Mouse (Mus musculus) embryonic fibroblast, embryonic 13.5 days (primary cell): ENCODE measurements around the gene Zcchc17. TPM values are rescaled to one million over a fixed set of nuclear protein-coding genes. Genes with fewer than 3 reads are reported as not detected.
A peak's percentile ranks its signal among the peaks of the same experiment; 100 is the strongest.

Source experiments
- H3K27ac ChIP-seq: 2 replicates; pipeline ENCODE4 v1.5.1; 2012; ENCODE audit warnings: low read length, control low read depth, inconsistent platforms; ENCODE audit not compliant: insufficient read depth
- H3K4me1 ChIP-seq: 2 replicates; pipeline ENCODE4 v1.6.1; 2011; ENCODE audit warnings: low read length; ENCODE audit not compliant: control insufficient read depth, insufficient read depth
- H3K4me3 ChIP-seq: 2 replicates; pipeline ENCODE4 v1.5.1; 2011; ENCODE audit warnings: mild to moderate bottlenecking, control low read depth, low read length; ENCODE audit not compliant: insufficient read depth
- CTCF ChIP-seq: IDR thresholded peaks from 2 replicates; pipeline ENCODE4 v1.5.1; 2011; ENCODE audit warnings: mild to moderate bottlenecking, control low read depth, low read length, moderate library complexity, borderline replicate concordance; ENCODE audit not compliant: insufficient read depth
- POLR2A ChIP-seq: IDR thresholded peaks from 2 replicates; pipeline ENCODE4 v1.6.1; 2011; ENCODE audit warnings: low read depth, mild to moderate bottlenecking, control low read depth, low read length, moderate library complexity
- polyA plus RNA-seq: library from polyadenylated mRNA; stranded (reverse); fragments of >200 nt; gene quantifications from 2 replicates; pipeline ENCODE4 v1.2.4, GENCODE M21; 2011; ENCODE audit warnings: low read depth; ENCODE audit not compliant: missing spikeins, insufficient read length

Gene Zcchc17
- polyA plus RNA-seq, 1 experiment = 33.9 TPM

GRCm38 (mm10) chr4:130292271-130292670 lies 67.5 kb downstream of the Zcchc17 start:
- TF ChIP-seq POLR2A = no peak
- TF ChIP-seq CTCF = peak; percentile 93
- Histone ChIP-seq H3K4me3 (no peak overlapping the region), H3K4me1 (no peaks in the 10 kb centered on the region)

GRCm38 (mm10) chr4:130289824-130290223 lies 69.9 kb downstream of the Zcchc17 start:
- Histone ChIP-seq H3K4me1 (no peaks in the 10 kb centered on the region), H3K4me3 (no peak overlapping the region), H3K27ac (no peak overlapping the region)
- no peak for TF ChIP-seq POLR2A
- TF ChIP-seq CTCF = no peak

More at GRCm38 (mm10) chr4:130292271-130292670, 67.5 kb downstream of the Zcchc17 start:
- H3K27ac ChIP-seq = no peak overlapping the region

- H3K4me3 ChIP-seq = no peak overlapping the region
- no peak overlapping the region for H3K27ac ChIP-seq
- TF ChIP-seq POLR2A = no peak
- H3K4me1 ChIP-seq = no peaks in the 10 kb centered on the region
Measured at GRCm38 (mm10) chr4:130286531-130286930, 73.2 kb downstream of the Zcchc17 start.

- H3K4me3 ChIP-seq = no peak overlapping the region
- H3K27ac ChIP-seq = no peak overlapping the region
- TF ChIP-seq CTCF (no peak), POLR2A (no peak)
- no peaks in the 10 kb centered on the region for H3K4me1 ChIP-seq
Measured at GRCm38 (mm10) chr4:130283826-130284225, 75.9 kb downstream of the Zcchc17 start.

GRCm38 (mm10) chr4:130282856-130283255 lies 76.9 kb downstream of the Zcchc17 start:
- Histone ChIP-seq H3K4me1 (no peaks in the 10 kb centered on the region), H3K27ac (no peak overlapping the region), H3K4me3 (no peak overlapping the region)
- TF ChIP-seq POLR2A (no peak), CTCF (no peak)

GRCm38 (mm10) chr4:130279105-130279504 lies 80.6 kb downstream of the Zcchc17 start, which contains the start of gene Serinc2:
TSS of gene Serinc2 (minus strand) at chr4:130279205.
- Histone ChIP-seq H3K27ac (no peak within 1 kb of the TSS), H3K4me3 (no peak within 1 kb of the TSS), H3K4me1 (no peaks in the 10 kb centered on the region)
- TF ChIP-seq CTCF (no peak), POLR2A (no peak)

GRCm38 (mm10) chr4:130276573-130277176 lies 83.1 kb downstream of the Zcchc17 start:
- Histone ChIP-seq H3K4me1 (peaks cover 5% of the 10 kb centered on the region; the same call in 1 of the 2 replicates), H3K27ac (no peak overlapping the region), H3K4me3 (no peak overlapping the region)
- TF ChIP-seq CTCF = no peak
- no peak for TF ChIP-seq POLR2A

- Histone ChIP-seq H3K4me1 (peaks cover 5% of the 10 kb centered on the region; the same call in 1 of the 2 replicates), H3K4me3 (no peak overlapping the region), H3K27ac (no peak overlapping the region)
- TF ChIP-seq POLR2A (no peak), CTCF (no peak)
Measured at GRCm38 (mm10) chr4:130275823-130276105, 84.0 kb downstream of the Zcchc17 start.

GRCm38 (mm10) chr4:130275016-130275822 lies 84.5 kb downstream of the Zcchc17 start:
- H3K27ac ChIP-seq = no peak overlapping the region
- TF ChIP-seq POLR2A (no peak), CTCF (no peak)

GRCm38 (mm10) chr4:130274346-130275015 lies 85.3 kb downstream of the Zcchc17 start:
- peak overlapping the region; percentile 57 for H3K4me3 ChIP-seq
- TF ChIP-seq CTCF (no peak), POLR2A (peak; percentile 29; the same call in 1 of the 2 replicates)
- H3K27ac ChIP-seq = no peak overlapping the region
- peaks cover 5% of the 10 kb centered on the region; the same call in 1 of the 2 replicates for H3K4me1 ChIP-seq

More at GRCm38 (mm10) chr4:130275016-130275822, 84.5 kb downstream of the Zcchc17 start:
- Histone ChIP-seq H3K4me1 (peaks cover 5% of the 10 kb centered on the region; the same call in 1 of the 2 replicates), H3K4me3 (peak overlapping the region; percentile 57)
